In the genomic region with DNA sequence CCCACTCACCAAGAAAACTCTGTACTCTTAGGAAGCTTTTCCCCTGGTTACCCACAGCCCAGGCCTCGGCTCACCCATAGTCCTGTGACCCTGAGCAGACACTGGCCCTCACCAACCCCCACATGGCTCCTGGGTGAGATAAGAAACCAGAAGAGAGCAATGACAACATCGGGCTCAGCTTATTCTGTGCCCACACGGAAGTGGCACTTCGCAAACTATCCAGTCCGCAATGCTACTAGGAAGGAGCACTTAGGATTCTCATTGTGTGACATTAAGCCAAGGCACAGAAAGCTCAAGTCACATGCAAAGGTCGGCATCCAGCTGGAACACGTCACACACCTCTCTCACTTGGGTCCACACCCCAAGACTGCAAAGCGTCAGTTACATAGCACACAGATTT, we compare ENCODE assay signal across 19 mouse cellular contexts. TPM values are rescaled to one million over a fixed set of nuclear protein-coding genes. Genes with fewer than 3 reads are reported as not detected.
A peak's percentile ranks its signal among the peaks of the same experiment; 100 is the strongest.
DNase-seq lines count a peak whose midpoint lies in the region.
"Had no signal": no experiment of that assay in that cellular context is flagged by ENCODE, and none has a peak within 500 bp of the region (broad histone marks: within the 10 kb centered on the region; RNA-seq: fewer than 3 reads in every experiment).

No protein-coding gene starts in this region.

- intact Hi-C loops in heart, postnatal 36 days (cut with DNase I) = no loop called here

- H3K27ac ChIP-seq in heart, embryonic 10.5 days = peak overlapping the region; percentile 77
- no peak overlapping the region for H3K27ac ChIP-seq in hindbrain, embryonic 10.5 days
- H3K27ac ChIP-seq: embryonic facial prominence, embryonic 10.5 days; hindbrain, embryonic 15.5 days; layer of hippocampus, adult 2 months; liver, embryonic 12.5 days; midbrain, embryonic 12.5 days had no signal

- H3K36me3 ChIP-seq in heart, embryonic 10.5 days = no peaks in the 10 kb centered on the region
- H3K36me3 ChIP-seq in hindbrain, embryonic 10.5 days = no peaks in the 10 kb centered on the region
- H3K36me3 ChIP-seq: hindbrain, embryonic 15.5 days; midbrain, embryonic 12.5 days had no signal

- H3K4me1 ChIP-seq in heart, embryonic 10.5 days = peaks cover 73% of the 10 kb centered on the region
- H3K4me1 ChIP-seq in hindbrain, embryonic 10.5 days (replicated peaks) = peaks cover 44% of the 10 kb centered on the region

- no peak overlapping the region for H3K4me3 ChIP-seq in heart, embryonic 10.5 days
- no peak overlapping the region for H3K4me3 ChIP-seq in hindbrain, embryonic 10.5 days
- H3K4me3 ChIP-seq: embryonic facial prominence, embryonic 10.5 days; hindbrain, embryonic 15.5 days; layer of hippocampus, adult 2 months; liver, embryonic 12.5 days; midbrain, embryonic 12.5 days had no signal

- no peaks in the 10 kb centered on the region for H3K9me3 ChIP-seq in heart, embryonic 10.5 days
- no peaks in the 10 kb centered on the region for H3K9me3 ChIP-seq in hindbrain, embryonic 10.5 days
- H3K9me3 ChIP-seq: embryonic facial prominence, embryonic 10.5 days; hindbrain, embryonic 15.5 days; liver, embryonic 12.5 days; midbrain, embryonic 12.5 days had no signal

- WGBS in heart, embryonic 10.5 days = 38% methylated on average over 8 of the region's 8 CpGs
- 87% methylated on average over 8 of the region's 8 CpGs for WGBS in hindbrain, embryonic 10.5 days

- no peaks in the 10 kb centered on the region for H3K27me3 ChIP-seq in heart, embryonic 10.5 days (ENCODE audit: insufficient read depth, poor library complexity, severe bottlenecking)
- no peaks in the 10 kb centered on the region for H3K27me3 ChIP-seq in hindbrain, embryonic 10.5 days (ENCODE audit: insufficient read depth, poor library complexity, severe bottlenecking)
- H3K27me3 ChIP-seq: hindbrain, embryonic 15.5 days; liver, embryonic 12.5 days; midbrain, embryonic 12.5 days had no signal

- DNase-seq in heart, embryonic 10.5 days (ENCODE audit: low spot score) = no peak
- no peak for DNase-seq in heart, postnatal 36 days
- DNase-seq in 416B (ENCODE audit: low read depth) = peak; percentile 51
- peak; percentile 69 to 77 for DNase-seq in adrenal gland, postnatal 36 days
- DNase-seq in lung, postnatal 4 days = peak; percentile 25 to 50
- no peak for DNase-seq in layer of hippocampus, adult 18-20 months (ENCODE audit: low spot score in 2 of 2)
- no peak for DNase-seq in retina, embryonic 14.5 days (ENCODE audit: low spot score)
- no peak for DNase-seq in hindbrain, embryonic 10.5 days (ENCODE audit: low spot score)
- DNase-seq: cerebellum, postnatal 10 days; forebrain, postnatal 0 days; kidney, adult 2 months; right cerebral cortex, postnatal 25 days had no signal

RNA-seq across cellular contexts. Expression of gene Rasa3, which starts 11.5 kb away (rescaled TPM):
- 33.0 and 48.0 TPM in 2 replicates for polyA plus RNA-seq in heart, embryonic 10.5 days (2016; fragmentation: Nextera tagmentation; extraction: Ambion mirVana)
- total RNA-seq in heart, postnatal 36 days (2021) = 10 to 100 TPM; 18.0 to 21.1 TPM
- total RNA-seq in adrenal gland, postnatal 36 days (2021) = 10 to 100 TPM; 34.5 to 64.0 TPM
- total RNA-seq in layer of hippocampus, adult 18-20 months (2021) = 10 to 100 TPM; 65.7 to 67.1 TPM
- polyA plus RNA-seq in hindbrain, embryonic 10.5 days (2016; fragmentation: Nextera tagmentation; extraction: Ambion mirVana) = 28.8 and 31.8 TPM in 2 replicates

RNA-seq across cellular contexts. Expression of gene Cfap97d2, which starts 39.7 kb away (rescaled TPM):
- not detected in 2 replicates for polyA plus RNA-seq in heart, embryonic 10.5 days (2016; fragmentation: Nextera tagmentation; extraction: Ambion mirVana)
- total RNA-seq in heart, postnatal 36 days (2021) = not detected
- total RNA-seq in adrenal gland, postnatal 36 days (2021) = under 1 TPM in 1 of 2 experiments, not detected in 1; 0.20 TPM
- 1 to 10 TPM; 1.9 to 3.4 TPM for total RNA-seq in layer of hippocampus, adult 18-20 months (2021)
- polyA plus RNA-seq in hindbrain, embryonic 10.5 days (2016; fragmentation: Nextera tagmentation; extraction: Ambion mirVana) = 0.90 and 2.5 TPM in 2 replicates
- total RNA-seq: gastrocnemius, postnatal 4 days; MEL had no signal
- polyA plus RNA-seq: kidney, adult 2 months; liver, embryonic 12.5 days had no signal

Comparison
In these comparisons a context has a peak if more than half of its experiments do, and no peak if none do; other contexts are left out.
1. DNase-seq: peak in 416B (single experiment), adrenal gland, postnatal 36 days (2 of 2) and lung, postnatal 4 days (2 of 2); none in heart, embryonic 10.5 days (single experiment), heart, postnatal 36 days (0 of 2), layer of hippocampus, adult 18-20 months (0 of 2), retina, embryonic 14.5 days (single experiment) and hindbrain, embryonic 10.5 days (single experiment).